Mouse (Mus musculus) Muller cell, postnatal 12 days (primary cell): ENCODE measurements at regions not wholly inside any gene's neighbourhood (a gene's known extent, or its start where the extent isn't known, plus 50 kb on each side); places are given as distances from the start of the nearest gene placed in this dataset.

Source experiments
- DNase-seq: peaks from one replicate; pipeline ENCODE4 v3.0.0-alpha.2; 2015; ENCODE audit errors: inconsistent ontology term

DNA sequence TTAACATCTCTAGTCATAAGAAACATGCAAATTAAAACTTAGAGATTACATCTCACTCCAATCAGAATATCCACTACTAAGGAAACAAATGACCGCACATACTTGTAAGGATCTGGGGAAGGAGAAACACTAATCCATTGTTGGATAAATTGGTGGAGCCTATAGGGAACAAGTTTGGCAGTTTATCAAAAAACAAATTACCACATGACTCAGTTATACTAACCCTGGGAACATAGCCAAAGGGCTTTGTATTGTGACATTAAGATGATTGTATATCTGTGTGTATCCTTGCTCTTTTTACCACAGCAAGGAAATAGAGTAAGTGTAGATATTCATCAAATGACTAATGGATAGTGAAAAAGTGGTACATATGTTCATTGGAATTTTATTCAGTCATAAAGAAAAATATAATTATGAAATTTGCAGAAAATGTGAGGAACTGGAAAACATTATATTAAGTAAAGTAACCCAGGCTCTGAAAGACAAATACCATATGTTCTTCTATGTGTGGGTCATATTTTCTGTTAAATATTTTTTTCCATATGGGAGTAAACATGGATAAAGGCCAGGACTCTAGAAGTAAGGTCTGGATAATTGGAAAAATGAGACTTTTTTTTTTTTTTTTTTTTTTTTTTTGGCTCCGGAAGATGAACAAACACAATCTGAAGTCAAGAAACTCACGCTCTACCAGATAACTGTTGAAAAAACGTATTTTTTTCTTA lies 430.6 kb downstream of the Dmac1 start:
- peak; percentile 0 for DNase-seq

- no peak for DNase-seq
Observed at GRCm38 (mm10) chr4:74798173-74798799, 479.8 kb downstream of the Dmac1 start.

- no peak for DNase-seq
Observed at GRCm38 (mm10) chr4:74797456-74797855, 480.6 kb downstream of the Dmac1 start.

- DNase-seq = no peak
Observed at GRCm38 (mm10) chr4:74796676-74797075, 481.4 kb downstream of the Dmac1 start.

DNA sequence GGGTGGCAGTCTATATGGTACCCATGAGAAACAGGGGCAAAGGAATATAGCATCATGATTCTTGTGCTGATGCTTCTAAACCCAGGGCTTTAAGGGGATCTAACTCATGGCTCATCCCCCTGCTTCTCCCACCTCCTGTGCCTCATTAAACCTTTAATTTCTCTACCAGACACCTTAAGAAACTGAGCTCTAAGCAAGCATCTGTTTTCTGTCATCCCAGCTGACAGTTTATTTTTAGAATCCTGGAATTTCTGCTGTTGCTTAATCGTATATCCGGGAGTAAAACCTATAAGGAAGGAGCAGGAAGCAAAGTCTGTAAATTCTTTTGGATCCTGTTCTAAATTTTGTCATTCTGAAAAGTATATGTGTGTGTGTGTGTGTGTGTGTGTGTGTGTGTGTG lies 505.7 kb downstream of the Kdm4c start:
- DNase-seq = no peak

GRCm38 (mm10) chr4:74739642-74740041 lies 497.3 kb downstream of the Kdm4c start:
- DNase-seq = no peak
